Mouse (Mus musculus): Measurements from ENCODE around the gene Shc2.

The Shc2 gene

DNA sequence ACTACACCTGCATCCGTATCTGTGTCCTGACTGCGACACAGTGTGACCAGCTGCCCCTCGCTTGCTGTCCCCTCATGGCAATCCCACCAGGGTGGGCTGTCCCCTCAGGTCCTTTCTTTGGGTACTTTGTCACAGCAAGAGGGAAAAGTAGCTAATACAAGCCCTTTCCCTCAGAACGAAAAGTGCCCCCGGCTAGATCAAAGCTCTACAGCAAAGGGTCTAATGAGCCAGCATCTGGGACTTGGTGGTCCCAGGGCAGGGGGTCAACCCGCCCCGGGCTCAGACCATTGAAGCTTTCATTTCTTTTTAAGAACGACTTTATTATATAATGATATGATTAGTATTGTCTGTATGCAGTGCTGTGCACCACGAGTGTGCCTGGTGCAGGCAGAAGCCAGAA lies 59.4 kb downstream of the Shc2 start:
- DNase-seq, result no peak

DNA sequence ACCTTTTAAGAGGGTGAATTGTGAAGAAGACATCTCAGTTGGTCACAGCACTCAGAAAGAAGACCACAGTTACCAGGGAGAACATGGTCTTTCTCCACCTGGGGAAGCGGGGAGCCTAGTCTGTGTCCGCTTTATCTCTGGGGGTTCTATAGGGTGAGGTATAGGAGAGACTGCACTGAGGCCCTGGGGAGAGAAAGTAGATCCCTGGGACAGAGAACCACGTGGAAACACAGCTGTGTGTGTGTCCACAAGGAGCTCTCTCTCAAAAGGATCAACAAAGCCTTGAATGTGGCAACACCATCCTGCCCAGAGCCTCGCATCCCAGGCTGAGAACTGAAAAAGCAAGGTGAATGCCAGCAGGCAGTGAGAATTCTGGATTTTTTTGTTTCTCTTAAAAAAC lies 60.3 kb downstream of the Shc2 start:
- DNase-seq, result no peak

DNA sequence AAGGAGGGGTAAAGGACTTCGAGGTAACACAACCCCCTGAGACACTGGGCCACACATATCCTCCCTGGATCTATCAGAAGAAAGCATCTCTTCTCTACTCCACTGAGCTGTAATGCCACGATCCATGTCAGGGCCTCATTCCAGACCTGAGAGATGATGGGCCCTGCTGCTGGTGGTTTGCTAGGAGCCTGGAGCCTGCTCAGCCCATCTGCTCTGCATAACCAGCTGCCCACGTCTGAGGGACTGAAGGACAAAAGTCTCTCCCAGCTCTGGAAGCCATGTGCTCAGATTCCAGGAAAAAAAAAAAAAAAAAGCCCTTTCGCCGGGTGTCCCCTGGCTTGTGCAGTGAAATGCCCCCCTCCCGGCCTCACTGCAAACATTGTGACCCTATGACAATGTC lies 62.0 kb downstream of the Shc2 start:
- DNase-seq, result no peak

DNA sequence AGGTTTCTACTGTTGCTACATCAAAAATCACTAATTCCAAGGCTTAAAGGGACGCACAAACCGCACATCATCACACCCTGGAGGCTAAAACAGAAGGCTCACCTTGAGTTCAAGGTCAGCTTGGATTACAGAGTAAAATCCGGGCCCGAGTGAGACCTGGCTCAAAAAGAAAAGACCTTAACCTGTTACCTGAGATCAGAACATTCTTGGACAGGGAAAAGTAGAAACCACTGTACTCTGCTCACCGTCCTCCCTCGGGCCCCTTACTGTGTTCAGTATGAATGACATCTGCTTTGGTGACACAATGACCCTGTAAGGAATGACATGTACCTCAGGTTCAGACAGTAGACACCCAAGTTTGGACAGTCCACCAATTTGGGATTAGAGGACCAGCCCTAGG lies 62.9 kb downstream of the Shc2 start:
- no peak for DNase-seq

DNA sequence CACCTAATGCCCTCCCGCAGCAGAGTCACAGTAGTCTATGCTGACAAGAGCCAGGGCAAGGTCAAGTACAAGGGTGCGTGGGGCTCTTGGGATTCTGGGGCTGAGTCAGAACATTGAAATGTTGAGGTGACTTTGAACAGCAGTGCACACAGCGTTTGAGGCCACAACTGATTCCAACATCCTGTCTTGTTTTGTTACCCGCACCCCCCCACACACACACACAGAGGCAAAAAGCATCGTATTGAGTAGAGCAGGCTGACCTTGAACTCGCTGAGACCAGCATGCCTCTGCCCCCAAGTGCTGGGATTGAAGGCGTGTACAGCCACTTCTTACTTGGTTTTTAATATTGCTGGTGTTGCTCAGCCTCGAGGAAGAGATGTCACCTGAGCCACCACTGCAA lies 63.4 kb downstream of the Shc2 start:
- no peak for DNase-seq

GRCm38 (mm10) chr10:79573611-79574010 lies 64.1 kb downstream of the Shc2 start:
- no peak for DNase-seq

DNA sequence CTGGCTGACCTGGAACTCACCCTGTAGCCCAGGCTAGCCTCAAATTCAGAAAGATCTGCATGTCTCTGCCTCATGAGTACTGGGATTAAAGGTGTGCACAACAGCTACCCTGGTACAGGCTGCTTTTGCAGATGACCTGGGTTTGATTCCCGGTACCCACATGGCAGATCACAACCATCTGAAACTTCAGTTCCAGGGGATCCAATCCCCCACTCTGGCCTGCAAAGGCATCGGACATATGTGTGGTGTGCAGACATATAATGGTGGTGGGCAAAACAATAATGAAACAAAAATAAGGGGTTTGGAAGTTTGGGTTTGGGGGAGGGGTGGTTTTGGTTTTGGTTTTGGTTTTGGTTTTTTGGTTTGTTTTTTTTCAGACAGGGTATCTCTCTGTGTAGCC lies 66.4 kb downstream of the Shc2 start:
- no peak for DNase-seq

GRCm38 (mm10) chr10:79569921-79570320 lies 67.8 kb downstream of the Shc2 start:
- no peak for DNase-seq

Measured in cerebellum, adult 11-12 months (tissue).